Mouse (Mus musculus) spleen, adult 2 months (tissue): ENCODE data around the gene Hacd2.

Experiments
- CTCF ChIP-seq: fragments of 200-500 bp; IDR thresholded peaks from 2 replicates; pipeline ENCODE4 v1.5.1; 2011; ENCODE audit warnings: mild to moderate bottlenecking, inconsistent platforms; ENCODE audit not compliant: insufficient read depth, insufficient read length, insufficient replicate concordance; ENCODE audit errors: extremely low read depth
- POLR2A ChIP-seq: fragments of 200-500 bp; IDR thresholded peaks from 2 replicates; pipeline ENCODE4 v1.6.1; 2011; ENCODE audit warnings: low read depth, low read length, inconsistent platforms

DNA sequence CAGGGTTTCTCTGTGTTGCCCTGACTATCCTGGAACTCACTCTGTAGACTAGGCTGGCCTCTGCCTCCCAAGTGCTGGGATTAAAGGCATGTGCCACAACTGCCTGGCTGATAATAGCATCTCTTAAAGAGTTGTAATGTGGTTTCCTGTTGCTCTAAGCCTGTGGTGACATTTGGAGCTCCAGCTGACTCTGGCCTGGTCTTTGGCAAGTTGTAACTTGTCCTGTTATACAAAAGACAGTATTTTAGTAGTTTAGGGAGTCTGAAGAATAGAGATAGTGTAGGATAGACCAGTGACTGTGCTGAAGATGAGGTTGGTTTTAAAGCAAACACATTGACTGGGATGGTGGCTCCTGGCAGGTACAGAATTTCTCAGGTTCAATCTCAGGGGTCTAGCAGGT is 52.2 kb downstream of the Hacd2 start:
- TF ChIP-seq CTCF (no peak), POLR2A (no peak)
